Mouse (Mus musculus): ENCODE measurements around the gene Ttl. TPM values are rescaled to one million over a fixed set of nuclear protein-coding genes. Genes with fewer than 3 reads are reported as not detected.

Gene Ttl
- total RNA-seq, 2 experiments from 2014 or later = 18.8 to 19.9 TPM

Other genes with a start within 250 kb of the Ttl start
- gene Tmem87b, start 247.8 kb upstream of the Ttl start, total RNA-seq (2021) = 10 to 100 TPM; 20.2 to 25.1 TPM
- under 1 TPM; 0.38 to 0.39 TPM for gene Fbln7, start 203.0 kb upstream of the Ttl start, total RNA-seq (2021)
- 1 to 10 TPM; 5.1 to 5.6 TPM for gene Zc3h8, start 121.9 kb upstream of the Ttl start, total RNA-seq (2021)
- 1 to 10 TPM; 3.2 to 5.5 TPM for gene Zc3h6, start 98.5 kb upstream of the Ttl start, total RNA-seq (2021)
- gene Gm10762, start 98.2 kb upstream of the Ttl start, total RNA-seq (2021) = 10 to 100 TPM; 11.7 TPM
- not detected for gene Vinac1, start 17.8 kb upstream of the Ttl start, total RNA-seq (2021)
- gene Polr1b, start 35.1 kb downstream of the Ttl start, total RNA-seq (2021) = 10 to 100 TPM; 11.9 to 12.2 TPM
- 10 to 100 TPM; 12.4 to 12.5 TPM for gene Chchd5, start 63.8 kb downstream of the Ttl start, total RNA-seq (2021)
- gene Slc20a1, start 132.8 kb downstream of the Ttl start, total RNA-seq (2021) = 10 to 100 TPM in 1 of 2 experiments, 1 to 10 TPM in 1; 9.3 to 13.6 TPM
- under 1 TPM; 0.73 to 0.86 TPM for gene Ckap2l, start 231.3 kb downstream of the Ttl start, total RNA-seq (2021)
- not detected for gene Il1a, start 244.0 kb downstream of the Ttl start, total RNA-seq (2021)